Mouse (Mus musculus) hindbrain, embryonic 10.5 days (tissue): ENCODE measurements around the gene Gfra1. TPM values are rescaled to one million over a fixed set of nuclear protein-coding genes. Genes with fewer than 3 reads are reported as not detected.

Experiments
- DNase-seq: peaks from one replicate; pipeline ENCODE4 v3.0.0-alpha.2; 2017; ENCODE audit warnings: low spot score
- H3K27ac ChIP-seq: fragments of 300-500 bp; sonication (generic); 2 replicates; pipeline ENCODE4 v1.5.1; 2016; ENCODE audit warnings: mild to moderate bottlenecking, moderate library complexity
- H3K27me3 ChIP-seq: fragments of 300-500 bp; sonication (generic); 2 replicates; pipeline ENCODE4 v1.6.1; 2016; ENCODE audit warnings: mild to moderate bottlenecking; ENCODE audit not compliant: poor library complexity, insufficient read depth, severe bottlenecking
- H3K36me3 ChIP-seq: fragments of 300-500 bp; sonication (generic); 2 replicates; pipeline ENCODE4 v1.6.1; 2016; ENCODE audit warnings: mild to moderate bottlenecking, moderate library complexity
- H3K4me1 ChIP-seq: fragments of 300-500 bp; sonication (generic); replicated peaks from 2 replicates; pipeline ENCODE4 v1.6.1; 2016; ENCODE audit warnings: mild to moderate bottlenecking
- H3K4me3 ChIP-seq: fragments of 300-500 bp; sonication (generic); 2 replicates; pipeline ENCODE4 v1.5.1; 2016; ENCODE audit warnings: mild to moderate bottlenecking, moderate library complexity
- H3K9me3 ChIP-seq: fragments of 300-500 bp; sonication (generic); 2 replicates; pipeline ENCODE4 v1.6.1; 2016; ENCODE audit warnings: mild to moderate bottlenecking, moderate library complexity
- WGBS: fragments of 180-500 bp; shearing (Covaris S2); methylation state at CpG from one replicate; pipeline ENCODE4 v1.1.7; 2016; 5-methylcytosine and 5-hydroxymethylcytosine counted together
- polyA plus RNA-seq: library from polyadenylated mRNA; unstranded; fragments of >200 nt; fragmentation: Nextera tagmentation; extraction: Ambion mirVana; gene quantifications from 2 replicates; pipeline ENCODE4 v1.2.1, GENCODE M21; 2016

The Gfra1 gene
- polyA plus RNA-seq, 1 experiment from 2014 or later: 26.7 TPM

DNA sequence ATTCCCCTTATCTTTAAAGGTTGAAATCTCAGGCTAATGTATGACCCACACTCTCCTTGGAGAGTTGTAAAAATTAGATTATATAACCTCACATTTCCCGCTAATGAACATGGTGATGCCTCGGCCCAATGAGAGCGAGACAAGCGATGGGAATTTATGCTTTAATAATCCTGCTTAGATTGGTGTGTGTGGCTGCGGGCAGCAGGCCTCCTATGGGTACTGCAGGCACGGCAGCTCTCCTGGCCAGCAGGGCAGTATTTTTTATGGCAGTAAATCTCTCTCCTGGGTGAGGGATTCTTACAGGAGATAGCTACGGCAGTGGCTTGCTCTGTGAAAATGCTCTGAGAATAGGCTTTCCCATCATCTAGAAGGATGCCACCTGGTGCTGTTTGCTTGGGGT lies 250.2 kb downstream of the Gfra1 start:
- H3K27ac ChIP-seq: no peak overlapping the region
- WGBS: 93% methylated on average over 7 of the region's 7 CpGs
- no peak overlapping the region for H3K4me3 ChIP-seq
- peaks cover 19% of the 10 kb centered on the region; the same call in 1 of the 2 replicates for H3K4me1 ChIP-seq
- DNase-seq: no peak
- H3K9me3 ChIP-seq: no peaks in the 10 kb centered on the region
- H3K36me3 ChIP-seq: no peaks in the 10 kb centered on the region
- H3K27me3 ChIP-seq: 0 out of 2 replicates have a peak, but pooled peaks cover 3% of the 10 kb centered on the region

DNA sequence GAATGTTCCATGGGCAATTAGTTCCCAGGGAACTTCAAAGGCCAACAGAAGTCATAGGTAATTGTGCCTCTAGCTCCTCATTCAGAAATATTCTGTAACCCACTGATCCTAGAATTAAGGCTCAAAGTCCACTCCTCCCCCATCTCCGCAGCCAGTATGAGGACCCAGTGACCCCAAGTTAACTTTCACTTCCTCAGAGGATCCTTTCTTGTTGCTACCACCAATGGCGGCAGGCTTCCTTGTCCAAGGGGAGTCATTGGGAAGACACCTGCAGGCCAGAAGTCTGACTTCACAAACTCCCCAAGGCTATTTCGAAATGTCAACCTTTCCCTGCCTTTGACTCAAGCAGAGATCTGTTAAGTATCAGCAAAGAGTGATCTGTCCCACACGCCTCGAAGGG lies 253.1 kb downstream of the Gfra1 start:
- Histone ChIP-seq H3K4me1 (peaks cover 19% of the 10 kb centered on the region; the same call in 1 of the 2 replicates), H3K4me3 (no peak overlapping the region), H3K36me3 (no peaks in the 10 kb centered on the region), H3K27ac (no peak overlapping the region), H3K9me3 (no peaks in the 10 kb centered on the region), H3K27me3 (0 out of 2 replicates have a peak, but pooled peaks cover 3% of the 10 kb centered on the region)
- DNase-seq: no peak
- 77% methylated on average over 5 of the region's 5 CpGs for WGBS

- Histone ChIP-seq H3K9me3 (no peaks in the 10 kb centered on the region), H3K27me3 (0 out of 2 replicates have a peak, but pooled peaks cover 3% of the 10 kb centered on the region), H3K27ac (no peak overlapping the region), H3K4me3 (no peak overlapping the region), H3K36me3 (no peaks in the 10 kb centered on the region), H3K4me1 (peaks cover 14% of the 10 kb centered on the region; the same call in 1 of the 2 replicates)
- WGBS: 70% methylated on average over 5 of the region's 5 CpGs
- no peak for DNase-seq
Observed at GRCm38 (mm10) chr19:58199679-58200078, 256.0 kb downstream of the Gfra1 start.

- WGBS: 76% methylated on average over 7 of the region's 7 CpGs
- Histone ChIP-seq H3K27me3 (no peaks in the 10 kb centered on the region), H3K4me1 (0 out of 2 replicates have a peak, but pooled peaks cover 4% of the 10 kb centered on the region), H3K36me3 (no peaks in the 10 kb centered on the region), H3K9me3 (no peaks in the 10 kb centered on the region), H3K4me3 (no peak overlapping the region), H3K27ac (no peak overlapping the region)
- no peak for DNase-seq
Observed at GRCm38 (mm10) chr19:58193733-58194456, 261.8 kb downstream of the Gfra1 start.

DNA sequence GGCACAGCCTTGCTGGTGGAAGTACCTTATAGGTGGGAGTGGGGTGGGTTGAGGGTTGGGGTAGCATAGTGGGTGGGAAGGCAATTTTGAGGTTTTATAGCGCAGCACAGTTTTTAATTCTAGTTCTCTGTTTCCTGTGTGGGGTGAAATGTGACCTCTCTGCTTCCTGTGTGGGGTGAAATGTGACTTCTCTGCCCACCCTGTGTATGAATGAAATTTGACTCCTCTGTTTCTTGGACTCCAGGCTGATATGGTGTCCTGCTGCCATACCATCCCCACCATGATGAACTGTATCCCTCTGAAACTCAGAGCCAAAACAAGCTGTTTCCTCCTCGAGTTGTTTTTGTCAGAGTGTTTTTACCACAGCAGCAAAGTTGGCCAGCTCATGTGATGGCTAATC lies 264.8 kb downstream of the Gfra1 start:
- DNase-seq: no peak
- no peak overlapping the region for H3K27ac ChIP-seq
- H3K27me3 ChIP-seq: no peaks in the 10 kb centered on the region
- no peaks in the 10 kb centered on the region for H3K36me3 ChIP-seq
- WGBS: 69% methylated on average over 2 of the region's 2 CpGs
- H3K9me3 ChIP-seq: no peaks in the 10 kb centered on the region
- H3K4me1 ChIP-seq: peaks cover 8% of the 10 kb centered on the region; the same call in 1 of the 2 replicates
- no peak overlapping the region for H3K4me3 ChIP-seq

DNA sequence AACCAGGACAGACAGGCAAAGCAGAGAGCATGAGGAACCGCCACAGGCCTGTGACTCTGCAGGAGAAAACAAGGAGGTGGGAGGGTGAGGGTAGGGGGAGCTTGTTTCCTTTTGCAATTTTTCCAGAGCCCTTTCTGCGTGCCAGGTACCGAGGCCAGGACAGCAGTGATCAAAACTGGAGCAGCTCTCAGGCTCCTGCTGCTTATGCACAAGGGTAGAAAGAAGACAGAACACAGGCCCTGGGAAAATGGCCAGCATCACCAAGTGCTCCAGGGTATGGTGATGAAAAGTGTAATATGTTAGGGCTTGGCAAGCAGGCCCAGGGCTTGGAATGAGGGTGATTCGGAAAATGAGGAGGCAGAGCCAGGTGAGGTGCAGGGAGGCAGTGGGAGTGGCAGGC lies 269.2 kb downstream of the Gfra1 start:
- H3K9me3 ChIP-seq: no peaks in the 10 kb centered on the region

More for the DNA sequence above, 269.2 kb downstream of the Gfra1 start:
- Histone ChIP-seq H3K4me3 (no peak overlapping the region), H3K27ac (no peak overlapping the region; the same call in 1 of the 2 replicates), H3K4me1 (peaks cover 8% of the 10 kb centered on the region; the same call in 1 of the 2 replicates), H3K27me3 (peaks cover 4% of the 10 kb centered on the region; the same call in 1 of the 2 replicates), H3K36me3 (no peaks in the 10 kb centered on the region)
- DNase-seq: no peak
- 60% methylated on average over 4 of the region's 4 CpGs for WGBS

Other genes with a start within 250 kb of the Gfra1 start
- not detected in 2 replicates for gene Ccdc172, start 56.1 kb upstream of the Gfra1 start, polyA plus RNA-seq
- gene Pnlip, start 196.6 kb upstream of the Gfra1 start, polyA plus RNA-seq: 0.10 and 0.33 TPM in 2 replicates